9 mouse cellular contexts compared by ENCODE assay signal in genomic region chr3:117866696-117867407, GRCm38 (mm10). TPM values are rescaled to one million over a fixed set of nuclear protein-coding genes. Genes with fewer than 3 reads are reported as not detected.
DNase-seq lines count a peak whose midpoint lies in the region; ATAC-seq and TF ChIP-seq lines count a peak whose summit lies in the region.
"Had no signal": no experiment of that assay in that cellular context is flagged by ENCODE, and none has a peak within 500 bp of the region (broad histone marks: within the 10 kb centered on the region; RNA-seq: fewer than 3 reads in every experiment).

No protein-coding gene starts in this region.

- 55% methylated on average over 12 of the region's 12 CpGs for WGBS in hindbrain, postnatal 0 days
- WGBS in hindbrain, embryonic 10.5 days: 79% methylated on average over 12 of the region's 12 CpGs
- WGBS in heart, embryonic 14.5 days: 30% methylated on average over 12 of the region's 12 CpGs

- ATAC-seq in hindbrain, postnatal 0 days: no peak
- ATAC-seq in heart, embryonic 14.5 days (ENCODE audit: insufficient number of reproducible peaks, insufficient read depth, low FRiP score, low read depth): no peak
- no peak for ATAC-seq in erythroid progenitor cell, adult 5-6 weeks (replicated peaks; ENCODE audit: low FRiP score, poor library complexity, severe bottlenecking)

- H3K4me3 ChIP-seq in hindbrain, postnatal 0 days (ENCODE audit: low read length): no peak overlapping the region
- H3K4me3 ChIP-seq in hindbrain, embryonic 10.5 days: no peak overlapping the region
- peak overlapping the region; percentile 15 to 77; a peak in 2 of 4 replicates for H3K4me3 ChIP-seq in heart, embryonic 14.5 days (ENCODE audit: control insufficient read depth in 1 of 2, insufficient read depth in 1 of 2, low read depth in 1 of 2, low read length in 2 of 2)
- H3K4me3 ChIP-seq: erythroblast, embryonic 14.5 days had no signal

- no peaks in the 10 kb centered on the region for H3K27me3 ChIP-seq in hindbrain, postnatal 0 days (ENCODE audit: insufficient read depth, low read length)
- no peaks in the 10 kb centered on the region for H3K27me3 ChIP-seq in hindbrain, embryonic 10.5 days (ENCODE audit: insufficient read depth, poor library complexity, severe bottlenecking)
- no peaks in the 10 kb centered on the region for H3K27me3 ChIP-seq in heart, embryonic 14.5 days (ENCODE audit: control insufficient read depth, insufficient read depth, low read length)

- peak overlapping the region; percentile 74; the same call in 1 of the 2 replicates for H3K4me2 ChIP-seq in hindbrain, postnatal 0 days (ENCODE audit: low read depth, low read length)
- H3K4me2 ChIP-seq in heart, embryonic 14.5 days (ENCODE audit: low read length): peak overlapping the region; percentile 80

- no peaks in the 10 kb centered on the region for H3K9me3 ChIP-seq in hindbrain, postnatal 0 days (ENCODE audit: low read length)
- H3K9me3 ChIP-seq in hindbrain, embryonic 10.5 days: no peaks in the 10 kb centered on the region
- no peaks in the 10 kb centered on the region for H3K9me3 ChIP-seq in heart, embryonic 14.5 days (ENCODE audit: control insufficient read depth, low read length)

- TF ChIP-seq CTCF in hindbrain, postnatal 0 days (IDR thresholded peaks at IDR 0.05; ENCODE audit: low read depth): no peak
- TF ChIP-seq CTCF in brain, embryonic 14.5 days (IDR thresholded peaks at IDR 0.05; ENCODE audit: borderline replicate concordance, extremely low read depth, insufficient read depth, insufficient read length): no peak

- no peaks in the 10 kb centered on the region for H3K36me3 ChIP-seq in hindbrain, postnatal 0 days (ENCODE audit: insufficient read depth, low read length)
- no peaks in the 10 kb centered on the region for H3K36me3 ChIP-seq in hindbrain, embryonic 10.5 days
- no peaks in the 10 kb centered on the region for H3K36me3 ChIP-seq in heart, embryonic 14.5 days (ENCODE audit: control insufficient read depth, insufficient read depth, low read length)

- H3K9ac ChIP-seq in hindbrain, postnatal 0 days (replicated peaks; ENCODE audit: low read length): no peak overlapping the region
- peak overlapping the region; percentile 1; the same call in 1 of the 2 replicates for H3K9ac ChIP-seq in heart, embryonic 14.5 days (ENCODE audit: low read length)

- TF ChIP-seq POLR2A in brain, embryonic 14.5 days (IDR thresholded peaks at IDR 0.05; ENCODE audit: borderline replicate concordance, extremely low read depth, insufficient read depth, insufficient read length, poor library complexity, severe bottlenecking): no peak

- no peak overlapping the region for H3K27ac ChIP-seq in hindbrain, postnatal 0 days
- no peak overlapping the region for H3K27ac ChIP-seq in hindbrain, embryonic 10.5 days
- H3K27ac ChIP-seq in heart, embryonic 14.5 days (replicated peaks in 1 of 2; ENCODE audit: control insufficient read depth in 1 of 2, insufficient read depth in 1 of 2, low read depth in 2 of 2, low read length in 2 of 2): peak overlapping the region; percentile 41 to 64

- DNase-seq in hindbrain, postnatal 0 days (ENCODE audit: low spot score): no peak
- no peak for DNase-seq in hindbrain, embryonic 10.5 days (ENCODE audit: low spot score)
- DNase-seq in brain, embryonic 14.5 days (ENCODE audit: low read depth): peak; percentile 5
- peak; percentile 42 for DNase-seq in kidney, postnatal 10 days
- DNase-seq in cerebellum, postnatal 36 days: no peak
- no peak for DNase-seq in left cerebral cortex, adult 8-10 months (ENCODE audit: low spot score in 2 of 2)

- H3K4me1 ChIP-seq in hindbrain, postnatal 0 days (ENCODE audit: insufficient read depth, low read length): no peaks in the 10 kb centered on the region
- peaks cover 16% of the 10 kb centered on the region for H3K4me1 ChIP-seq in hindbrain, embryonic 10.5 days (replicated peaks)
- peaks cover 5 to 23% of the 10 kb centered on the region in 2 experiments for H3K4me1 ChIP-seq in heart, embryonic 14.5 days (ENCODE audit: control insufficient read depth in 2 of 2, insufficient read depth in 2 of 2, low read length in 2 of 2)

RNA-seq across cellular contexts. Expression of gene Snx7, which starts 1.9 kb away (rescaled TPM):
- total RNA-seq in hindbrain, postnatal 0 days (2014; rRNA removed): 5.8 and 6.7 TPM in 2 replicates
- polyA plus RNA-seq in hindbrain, postnatal 0 days (2015; fragmentation: Nextera tagmentation; extraction: Ambion mirVana): 13.4 and 13.5 TPM in 2 replicates
- polyA plus RNA-seq in hindbrain, embryonic 10.5 days (2016; fragmentation: Nextera tagmentation; extraction: Ambion mirVana): 12.2 and 17.0 TPM in 2 replicates
- 5.6 and 6.1 TPM in 2 replicates for polyA plus RNA-seq in brain, embryonic 14.5 days (2012; rRNA removed)
- polyA plus RNA-seq in heart, embryonic 14.5 days (2014; fragmentation: Nextera tagmentation; extraction: Ambion mirVana): 45.9 and 47.9 TPM in 2 replicates
- 2.2 and 5.0 TPM in 2 replicates for total RNA-seq in erythroid progenitor cell, adult 5-6 weeks (2015; ENCODE audit: low replicate concordance)
- total RNA-seq in erythroid progenitor cell, adult 5-6 weeks (2017; ENCODE audit: low replicate concordance): 1.0 and 8.4 TPM in 2 replicates
- total RNA-seq in left cerebral cortex, adult 8-10 months (2022): 10 to 100 TPM; 20.5 to 23.0 (median 21.5) TPM

Comparison
In these comparisons a context has a peak if more than half of its experiments do, and no peak if none do; other contexts are left out.
1. DNase-seq: peak in brain, embryonic 14.5 days (single experiment) and kidney, postnatal 10 days (single experiment); none in hindbrain, postnatal 0 days (single experiment), hindbrain, embryonic 10.5 days (single experiment), cerebellum, postnatal 36 days (0 of 2) and left cerebral cortex, adult 8-10 months (0 of 2).
2. H3K27ac ChIP-seq: peak in heart, embryonic 14.5 days (2 of 2); none in hindbrain, postnatal 0 days (single experiment) and hindbrain, embryonic 10.5 days (single experiment).
3. H3K4me3 ChIP-seq: peak in heart, embryonic 14.5 days (2 of 2); none in hindbrain, postnatal 0 days (single experiment) and hindbrain, embryonic 10.5 days (single experiment).